Mouse (Mus musculus): Measurements from ENCODE around the gene Ptgr1. TPM values are rescaled to one million over a fixed set of nuclear protein-coding genes. Genes with fewer than 3 reads are reported as not detected.

Gene Ptgr1
- 10 to 100 TPM in 1 of 26 experiments, 1 to 10 TPM in 25; 1.2 to 10.1 (median 4.3) TPM for total RNA-seq (2018; cell fraction: chromatin; rRNA removed)
- 10 to 100 TPM; 15.4 to 26.4 (median 19.8) TPM for total RNA-seq (2018; cell fraction: cytosol; rRNA removed)
- 10 to 100 TPM in 3 of 26 experiments, 1 to 10 TPM in 23; 4.5 to 12.8 (median 6.3) TPM for total RNA-seq (2018; cell fraction: nucleus; rRNA removed)
- polyA plus RNA-seq (2018): 19.7 to 28.3 TPM (median 26.7 TPM) in 3 replicates

- no peaks in the 10 kb centered on the region for H3K79me2 ChIP-seq (ENCODE audit: inconsistent target)
- H3K27ac ChIP-seq: peak within 1 kb of the TSS; percentile 44
- 3% methylated on average over 28 of the region's 28 CpGs for WGBS (ENCODE audit: missing documents)
- peak within 1 kb of the TSS; percentile 89 for H3K4me3 ChIP-seq (ENCODE audit: inconsistent target)
- H3K36me3 ChIP-seq (ENCODE audit: inconsistent target): 0 out of 2 replicates have a peak, but pooled peaks cover 7% of the 10 kb centered on the region
Observed at GRCm38 (mm10) chr4:58986540-58987190, at the start of gene Ptgr1. Ptgr1 (minus strand) TSS chr4:58987119.

GRCm38 (mm10) chr4:59035786-59036350, 48.9 kb upstream of the Ptgr1 start:
- peaks cover 11% of the 10 kb centered on the region; the same call in 1 of the 2 replicates for H3K79me2 ChIP-seq (ENCODE audit: inconsistent target)
- H3K36me3 ChIP-seq (ENCODE audit: inconsistent target): no peaks in the 10 kb centered on the region
- H3K4me3 ChIP-seq (ENCODE audit: inconsistent target): peak overlapping the region; percentile 51
- WGBS (ENCODE audit: missing documents): 34% methylated on average over 18 of the region's 18 CpGs
- peak overlapping the region; percentile 61 for H3K27ac ChIP-seq

GRCm38 (mm10) chr4:59034918-59035785, 48.2 kb upstream of the Ptgr1 start, which contains the start of gene Gng10:
Gng10 (plus strand) TSS chr4:59035088.
- no peaks in the 10 kb centered on the region for H3K36me3 ChIP-seq (ENCODE audit: inconsistent target)
- H3K4me3 ChIP-seq (ENCODE audit: inconsistent target): peak within 1 kb of the TSS; percentile 51
- WGBS (ENCODE audit: missing documents): 6% methylated on average over 69 of the region's 76 CpGs
- H3K27ac ChIP-seq: peak within 1 kb of the TSS; percentile 61; the same call in 1 of the 2 replicates
- H3K79me2 ChIP-seq (ENCODE audit: inconsistent target): peaks cover 11% of the 10 kb centered on the region; the same call in 1 of the 2 replicates

GRCm38 (mm10) chr4:59034325-59034917, 47.5 kb upstream of the Ptgr1 start:
- WGBS (ENCODE audit: missing documents): 75% methylated on average over 10 of the region's 10 CpGs
- H3K36me3 ChIP-seq (ENCODE audit: inconsistent target): no peaks in the 10 kb centered on the region
- peak overlapping the region; percentile 16; the same call in 1 of the 2 replicates for H3K4me3 ChIP-seq (ENCODE audit: inconsistent target)
- no peak overlapping the region for H3K27ac ChIP-seq
- H3K79me2 ChIP-seq (ENCODE audit: inconsistent target): peaks cover 11% of the 10 kb centered on the region; the same call in 1 of the 2 replicates

- peaks cover 26% of the 10 kb centered on the region for H3K36me3 ChIP-seq (ENCODE audit: inconsistent target)
- no peak overlapping the region for H3K4me3 ChIP-seq (ENCODE audit: inconsistent target)
- H3K27ac ChIP-seq: no peak overlapping the region
- peaks cover 23% of the 10 kb centered on the region for H3K79me2 ChIP-seq (ENCODE audit: inconsistent target)
- 100% methylated on average over 2 of the region's 2 CpGs for WGBS (ENCODE audit: missing documents)
Observed at GRCm38 (mm10) chr4:59016922-59017321, 30.0 kb upstream of the Ptgr1 start.

GRCm38 (mm10) chr4:59015181-59015580, 28.3 kb upstream of the Ptgr1 start:
- 97% methylated on average over 3 of the region's 3 CpGs for WGBS (ENCODE audit: missing documents)
- H3K79me2 ChIP-seq (ENCODE audit: inconsistent target): peaks cover 40% of the 10 kb centered on the region

GRCm38 (mm10) chr4:59011446-59011845, 24.5 kb upstream of the Ptgr1 start:
- peaks cover 77% of the 10 kb centered on the region for H3K79me2 ChIP-seq (ENCODE audit: inconsistent target)
- no peak overlapping the region for H3K4me3 ChIP-seq (ENCODE audit: inconsistent target)
- 97% methylated on average over 3 of the region's 3 CpGs for WGBS (ENCODE audit: missing documents)
- H3K36me3 ChIP-seq (ENCODE audit: inconsistent target): no peaks in the 10 kb centered on the region
- no peak overlapping the region for H3K27ac ChIP-seq

More at GRCm38 (mm10) chr4:59015181-59015580, 28.3 kb upstream of the Ptgr1 start:
- Histone ChIP-seq H3K36me3 (ENCODE audit: inconsistent target) (peaks cover 14% of the 10 kb centered on the region; the same call in 1 of the 2 replicates), H3K27ac (no peak overlapping the region), H3K4me3 (ENCODE audit: inconsistent target) (no peak overlapping the region)

- peaks cover 94% of the 10 kb centered on the region for H3K79me2 ChIP-seq (ENCODE audit: inconsistent target)
- H3K36me3 ChIP-seq (ENCODE audit: inconsistent target): no peaks in the 10 kb centered on the region
- H3K27ac ChIP-seq: no peak overlapping the region
- no peak overlapping the region for H3K4me3 ChIP-seq (ENCODE audit: inconsistent target)
- 14% methylated on average over 4 of the region's 4 CpGs for WGBS (ENCODE audit: missing documents)
Observed at GRCm38 (mm10) chr4:59009696-59010095, 22.8 kb upstream of the Ptgr1 start.

GRCm38 (mm10) chr4:59009186-59009585, 22.3 kb upstream of the Ptgr1 start:
- Histone ChIP-seq H3K27ac (no peak overlapping the region), H3K4me3 (ENCODE audit: inconsistent target) (no peak overlapping the region)
- WGBS (ENCODE audit: missing documents): 19% methylated on average over 7 of the region's 7 CpGs

GRCm38 (mm10) chr4:59007974-59008373, 21.1 kb upstream of the Ptgr1 start:
- H3K79me2 ChIP-seq (ENCODE audit: inconsistent target): peaks cover 95% of the 10 kb centered on the region
- 86% methylated on average over 5 of the region's 5 CpGs for WGBS (ENCODE audit: missing documents)
- H3K4me3 ChIP-seq (ENCODE audit: inconsistent target): no peak overlapping the region
- H3K27ac ChIP-seq: no peak overlapping the region
- no peaks in the 10 kb centered on the region for H3K36me3 ChIP-seq (ENCODE audit: inconsistent target)

More at GRCm38 (mm10) chr4:59009186-59009585, 22.3 kb upstream of the Ptgr1 start:
- H3K36me3 ChIP-seq (ENCODE audit: inconsistent target): no peaks in the 10 kb centered on the region
- peaks cover 97% of the 10 kb centered on the region for H3K79me2 ChIP-seq (ENCODE audit: inconsistent target)

- no peak overlapping the region for H3K4me3 ChIP-seq (ENCODE audit: inconsistent target)
- 71% methylated on average over 6 of the region's 6 CpGs for WGBS (ENCODE audit: missing documents)
Observed at GRCm38 (mm10) chr4:59007016-59007415, 20.1 kb upstream of the Ptgr1 start.

GRCm38 (mm10) chr4:59006211-59006610, 19.3 kb upstream of the Ptgr1 start:
- Histone ChIP-seq H3K27ac (no peak overlapping the region), H3K36me3 (ENCODE audit: inconsistent target) (no peaks in the 10 kb centered on the region), H3K79me2 (ENCODE audit: inconsistent target) (peaks cover 77% of the 10 kb centered on the region), H3K4me3 (ENCODE audit: inconsistent target) (no peak overlapping the region)
- WGBS (ENCODE audit: missing documents): 65% methylated on average over 8 of the region's 8 CpGs

More at GRCm38 (mm10) chr4:59007016-59007415, 20.1 kb upstream of the Ptgr1 start:
- Histone ChIP-seq H3K27ac (no peak overlapping the region), H3K36me3 (ENCODE audit: inconsistent target) (no peaks in the 10 kb centered on the region), H3K79me2 (ENCODE audit: inconsistent target) (peaks cover 86% of the 10 kb centered on the region)

GRCm38 (mm10) chr4:59003806-59004200, 16.9 kb upstream of the Ptgr1 start:
- Histone ChIP-seq H3K79me2 (ENCODE audit: inconsistent target) (peaks cover 54% of the 10 kb centered on the region), H3K36me3 (ENCODE audit: inconsistent target) (no peaks in the 10 kb centered on the region), H3K4me3 (ENCODE audit: inconsistent target) (peak overlapping the region; percentile 49), H3K27ac (no peak overlapping the region)
- 52% methylated on average over 7 of the region's 7 CpGs for WGBS (ENCODE audit: missing documents)

Measured in macrophage (primary cell).